Mouse (Mus musculus) cerebellum, adult 11 months (tissue): ENCODE measurements around the gene Babam1.

Experiments
- DNase-seq: peaks from one replicate; pipeline ENCODE4 v3.0.0; 2022

Gene Babam1

DNA sequence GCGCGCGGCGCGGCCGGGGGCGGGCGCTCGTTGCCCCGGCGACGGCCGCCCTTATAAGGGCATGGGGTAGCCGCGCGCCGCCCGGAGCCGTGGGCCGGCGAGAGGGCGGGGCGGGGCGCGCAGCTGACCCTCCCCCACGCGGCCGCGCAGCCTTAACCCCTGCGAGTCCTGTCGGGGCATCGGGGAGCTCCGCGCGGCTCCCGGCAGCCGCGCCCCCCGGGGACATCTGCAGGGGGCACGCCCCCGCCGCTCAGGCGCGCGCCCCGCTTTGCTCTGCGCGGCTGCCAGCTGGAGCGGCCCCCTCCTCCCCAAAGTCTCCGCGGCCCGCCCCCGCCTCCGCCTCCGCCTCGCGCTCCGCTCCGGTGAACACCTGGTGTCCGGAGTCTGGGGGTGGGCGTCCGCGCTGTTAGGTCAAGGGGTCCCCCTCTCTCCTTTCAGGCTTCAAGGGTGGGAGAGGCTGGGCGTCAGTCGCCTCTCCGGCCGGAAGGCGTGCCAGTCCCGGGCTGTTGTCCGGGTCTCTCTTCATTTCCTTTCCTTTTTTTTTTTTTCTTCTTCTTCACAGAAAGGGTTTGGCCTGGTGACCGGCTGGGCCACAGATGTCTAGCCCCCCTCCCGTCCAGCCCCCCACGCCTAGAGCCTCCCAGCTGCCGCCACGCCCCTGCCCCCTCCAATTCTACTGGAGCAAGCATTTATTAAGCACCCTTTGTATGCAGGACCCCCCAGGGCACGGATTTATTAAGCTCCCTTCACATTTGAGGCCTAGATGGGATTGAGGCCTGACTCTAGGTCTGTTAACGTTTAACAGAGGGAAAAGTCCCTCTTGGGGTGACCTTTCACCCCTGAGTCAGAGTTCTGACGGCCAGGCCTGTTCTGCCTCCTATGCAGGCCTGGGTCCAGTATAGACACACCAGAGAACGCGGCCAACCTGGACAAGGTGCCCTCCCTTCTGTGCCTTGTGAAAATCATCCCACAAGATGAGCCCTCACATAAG lies 14.4 kb upstream of the Babam1 start:
- peak; percentile 81 for DNase-seq

DNA sequence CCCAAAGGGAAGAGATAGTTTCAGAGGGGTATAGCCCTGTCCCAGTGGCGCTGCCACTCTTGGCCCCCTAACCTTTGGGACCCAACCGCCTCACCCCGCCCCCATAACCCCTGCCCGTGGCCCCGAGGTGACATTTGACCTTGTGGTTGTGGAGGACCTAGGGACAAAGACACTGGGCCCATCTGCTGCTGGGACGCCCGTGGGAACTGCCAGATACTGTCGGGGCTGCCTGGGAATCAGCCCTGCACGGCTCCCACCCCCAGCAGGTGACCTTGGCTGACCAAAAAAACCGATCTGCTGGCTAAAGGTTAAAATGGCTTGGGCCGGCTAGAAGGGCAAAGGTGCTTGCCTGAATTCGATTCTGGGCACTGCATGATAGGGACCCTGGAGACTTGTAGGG lies 13.3 kb upstream of the Babam1 start:
- no peak for DNase-seq

DNA sequence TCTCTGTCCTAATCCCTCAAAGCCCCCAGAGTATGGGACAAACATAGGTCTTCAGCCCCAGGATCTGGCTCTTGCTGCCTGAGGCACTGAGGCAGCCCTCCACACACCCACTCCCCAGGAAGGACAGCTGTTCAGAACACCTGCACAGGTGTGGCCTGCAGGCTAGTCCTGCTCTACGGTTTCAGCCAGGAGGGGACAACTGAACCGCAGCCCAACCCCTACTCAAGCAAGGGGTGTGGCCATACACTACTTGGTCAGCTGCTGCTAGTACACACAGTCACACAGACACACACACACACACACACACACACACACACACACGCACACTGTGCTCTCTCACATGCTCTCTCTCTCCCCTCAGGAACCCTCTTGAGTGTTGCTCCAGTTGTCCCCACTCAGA lies 12.8 kb upstream of the Babam1 start:
- DNase-seq, result no peak

DNA sequence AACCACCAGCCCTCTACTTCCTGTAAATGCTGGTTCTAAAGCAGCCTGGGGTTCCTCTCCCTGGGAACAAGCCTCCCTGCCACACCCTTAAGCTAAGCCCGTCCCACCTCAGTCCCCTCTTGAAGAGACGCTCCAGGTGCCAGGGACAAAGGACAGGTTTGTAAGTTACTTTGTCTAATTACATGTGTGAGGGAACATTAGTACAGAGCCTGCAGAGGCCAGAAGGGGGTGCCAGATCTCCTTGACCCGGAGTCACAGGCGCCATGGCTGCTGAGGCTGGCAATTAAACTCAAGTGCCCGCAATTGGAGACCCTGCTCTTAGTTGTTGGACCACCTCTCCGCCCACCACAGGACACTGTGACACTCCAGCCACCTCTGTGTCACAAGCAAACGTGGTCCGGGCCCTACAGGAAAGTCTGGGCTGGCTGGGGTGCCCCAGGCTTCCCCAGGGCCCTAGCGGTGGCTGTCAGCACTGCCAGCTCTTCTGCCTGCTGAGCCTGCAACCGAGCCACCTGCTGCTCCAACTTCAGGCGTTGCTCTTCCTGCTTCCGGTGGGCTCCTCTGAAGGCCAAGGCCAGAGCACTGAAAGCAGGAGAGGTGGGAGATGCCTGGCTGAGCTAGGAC lies 11.3 kb upstream of the Babam1 start:
- no peak for DNase-seq

DNA sequence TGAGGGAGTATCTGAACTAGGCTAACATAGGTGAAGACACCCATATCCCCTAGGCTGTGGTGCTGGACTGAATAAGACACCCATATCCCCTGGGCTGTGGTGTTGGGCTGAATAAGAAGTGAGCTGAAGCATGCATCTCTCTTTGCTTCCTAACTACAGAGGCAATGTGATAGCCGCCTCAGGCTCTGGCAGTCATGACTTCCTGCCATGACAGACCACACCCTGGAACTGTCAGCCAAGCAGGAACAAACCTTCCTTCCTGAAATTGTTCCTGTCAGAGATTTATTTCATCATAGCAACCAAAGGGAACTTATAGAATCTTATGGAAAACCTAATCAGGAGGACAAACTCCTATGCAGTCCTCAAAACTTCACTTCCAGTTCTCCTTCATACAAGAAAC lies 8.4 kb upstream of the Babam1 start:
- DNase-seq, result no peak

DNA sequence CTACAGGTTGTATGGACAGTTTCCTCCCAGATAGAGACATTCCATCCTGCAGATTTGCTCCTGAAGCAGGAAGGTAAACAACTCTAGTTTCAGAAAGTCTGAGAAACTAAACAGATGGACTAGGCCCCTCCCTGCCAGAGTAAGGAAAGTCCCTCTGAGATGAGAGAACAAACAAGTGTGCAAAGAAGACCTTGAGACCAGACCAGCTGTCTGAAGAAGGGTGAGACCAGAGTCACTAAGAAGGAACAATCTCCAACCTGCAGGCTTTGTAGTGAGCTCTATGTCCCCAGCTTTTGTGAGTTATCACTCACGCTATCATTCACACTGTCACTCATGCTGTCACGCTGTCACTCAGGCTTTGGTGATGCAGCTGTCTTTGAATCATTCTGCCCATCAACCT lies 5.0 kb upstream of the Babam1 start:
- no peak for DNase-seq

DNA sequence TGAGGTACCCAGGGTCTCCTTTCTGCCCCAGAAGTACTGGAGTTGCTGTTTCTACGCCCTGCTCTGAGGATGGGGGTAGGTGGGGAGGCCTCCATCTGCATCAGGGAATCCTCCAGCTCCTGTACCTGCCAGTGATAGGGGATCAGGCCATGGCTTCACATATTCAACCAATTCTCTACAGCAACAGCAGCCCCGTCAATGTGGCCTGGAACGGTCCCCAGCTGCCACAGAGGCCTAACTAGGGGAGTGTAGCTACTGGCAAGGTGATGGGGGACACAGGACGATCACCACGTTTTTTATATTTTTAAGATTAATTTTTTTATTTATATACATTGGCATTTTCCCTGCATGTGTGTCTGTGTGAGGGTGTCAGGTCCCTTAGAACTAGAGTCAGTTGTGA lies 4.3 kb upstream of the Babam1 start:
- peak; percentile 3 for DNase-seq

DNA sequence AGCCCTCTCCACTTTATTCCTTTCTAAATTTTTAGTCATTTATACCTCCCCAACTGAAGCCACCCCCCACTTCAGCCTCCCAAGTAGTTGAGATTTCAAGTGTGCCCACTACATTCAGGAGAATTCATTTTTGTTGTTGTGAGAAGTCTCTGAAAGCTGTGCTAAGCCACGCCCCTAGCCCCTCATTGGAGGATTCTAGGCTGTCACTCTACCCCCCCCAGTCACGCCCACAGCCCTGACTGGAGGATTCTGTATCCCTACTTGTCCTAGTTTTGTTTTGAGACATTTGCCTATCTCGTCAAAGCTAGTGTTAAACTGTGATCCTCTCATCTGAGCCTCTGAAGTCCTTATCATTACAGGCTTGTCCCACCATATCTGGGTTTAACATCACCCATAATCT lies 3.8 kb upstream of the Babam1 start:
- DNase-seq, result peak; percentile 13

DNA sequence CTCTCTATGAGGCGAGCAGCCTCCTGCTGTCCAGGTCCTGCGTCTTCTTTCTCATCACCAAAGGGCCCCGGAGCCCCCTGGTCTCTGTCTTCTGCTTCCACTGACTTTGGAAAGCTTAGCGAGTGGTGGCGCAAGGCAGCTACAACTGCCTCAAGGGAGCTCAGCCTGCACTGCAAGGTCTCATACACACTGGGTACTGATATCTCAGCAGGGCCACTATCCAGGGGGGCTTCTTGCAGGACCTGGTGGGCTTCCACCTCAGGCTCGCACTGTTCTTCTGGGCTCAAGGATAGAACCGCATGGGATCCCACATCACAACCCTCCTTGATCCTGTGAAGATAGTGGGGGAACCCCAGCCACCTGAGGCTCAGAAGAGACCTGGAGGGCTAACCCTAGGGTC lies 2.2 kb upstream of the Babam1 start:
- DNase-seq, result peak; percentile 19

DNA sequence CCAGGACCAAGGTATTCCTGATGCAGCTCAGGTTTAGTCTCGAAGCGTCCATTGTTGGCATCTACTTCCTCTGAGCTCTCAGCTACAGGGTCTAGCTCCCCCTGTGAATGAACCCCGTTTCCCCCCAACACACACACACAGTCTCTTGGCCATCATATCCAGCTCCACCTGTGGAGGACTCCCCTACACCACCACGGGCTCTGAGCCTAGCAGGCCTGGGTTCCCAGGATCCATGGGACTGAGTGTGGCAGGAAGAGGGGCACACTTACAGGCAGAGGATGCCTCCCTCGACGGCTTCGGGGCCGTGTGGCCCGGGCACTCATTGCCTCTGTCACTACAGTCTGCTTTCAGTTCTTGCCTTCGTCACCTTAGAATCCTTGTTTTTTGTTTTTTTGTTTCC lies 1.6 kb upstream of the Babam1 start:
- DNase-seq, result peak; percentile 27

DNA sequence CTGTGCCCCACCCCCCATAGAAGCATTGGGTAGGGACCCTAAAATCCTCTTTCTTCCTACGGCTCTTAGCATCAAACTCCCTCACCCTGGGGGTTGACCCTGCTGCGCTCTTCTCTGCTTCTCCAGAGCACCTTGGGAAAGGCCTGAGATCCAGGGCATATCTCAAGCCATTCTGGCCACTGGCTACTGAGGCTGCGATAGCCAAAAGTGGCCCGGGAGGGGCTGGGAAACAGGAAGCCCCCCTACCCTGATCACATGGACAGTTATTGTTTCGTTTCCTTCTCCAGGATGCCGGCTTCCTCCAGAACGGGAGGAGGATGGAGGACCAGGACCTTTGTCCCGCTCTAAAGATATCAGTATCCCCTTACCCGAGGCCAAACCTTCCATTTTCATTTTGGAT lies 1.0 kb upstream of the Babam1 start, which contains the start of gene Ushbp1:
Gene Ushbp1 (minus strand): TSS at position 174 of the 400 bp plus-strand sequence.
- peak; percentile 30 for DNase-seq

DNA sequence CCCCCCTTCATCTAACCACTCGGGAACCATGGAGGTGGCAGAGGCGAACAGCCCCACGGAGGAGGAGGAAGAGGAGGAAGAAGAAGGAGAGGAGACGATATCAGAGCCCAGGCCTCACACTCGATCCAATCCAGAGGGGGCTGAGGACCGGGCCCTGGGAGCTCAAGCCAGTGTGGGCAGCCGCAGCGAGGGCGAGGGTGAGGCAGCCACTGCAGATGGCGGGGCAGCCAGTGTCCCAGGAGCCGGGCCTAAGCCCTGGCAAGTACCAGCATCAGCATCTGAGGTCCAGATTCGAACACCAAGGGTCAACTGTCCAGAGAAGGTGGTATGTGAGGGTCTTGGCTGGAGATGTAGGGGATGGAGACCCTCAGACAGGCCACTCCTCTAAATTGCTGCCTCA lies 1.0 kb downstream of the Babam1 start:
- DNase-seq, result peak; percentile 36

DNA sequence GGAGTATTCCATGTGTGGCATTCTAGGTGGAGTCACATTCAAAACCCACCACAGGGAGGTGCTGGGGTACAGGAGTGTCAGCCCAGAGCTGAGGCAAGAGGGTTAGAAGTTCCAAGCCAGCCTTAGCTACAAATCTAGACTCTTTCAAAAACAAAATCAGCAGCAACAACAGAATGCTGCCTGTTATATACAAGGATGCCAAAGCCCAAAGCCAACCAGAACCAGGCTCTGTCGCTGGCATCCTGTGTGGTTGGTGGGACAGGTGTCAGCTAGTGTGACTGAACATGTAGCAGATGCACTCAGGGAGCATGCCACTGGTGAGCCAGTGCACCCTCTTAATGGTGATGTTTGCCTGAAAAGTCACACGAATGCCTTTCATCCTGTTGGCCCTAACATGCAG lies 4.2 kb downstream of the Babam1 start:
- no peak for DNase-seq

DNA sequence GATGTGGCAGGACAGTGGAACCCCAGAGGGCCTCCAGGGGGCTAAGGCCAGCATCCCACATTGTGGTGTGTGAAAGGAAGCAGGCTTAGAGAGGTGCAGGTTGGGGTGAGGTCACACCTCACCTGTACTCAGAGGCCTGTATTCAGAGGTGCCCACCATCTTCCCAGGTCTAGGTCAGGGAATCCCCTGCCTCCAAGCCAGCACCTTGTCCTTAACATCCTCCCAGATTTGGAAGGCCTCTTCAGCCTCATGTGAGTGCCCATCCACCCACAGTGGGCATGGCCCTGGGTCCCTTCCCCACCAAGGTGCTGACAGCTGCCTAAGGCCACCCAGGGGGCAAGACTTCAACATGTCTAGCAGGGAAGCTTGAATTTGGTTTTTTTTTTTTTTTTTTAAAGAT lies 4.8 kb downstream of the Babam1 start:
- DNase-seq, result no peak

DNA sequence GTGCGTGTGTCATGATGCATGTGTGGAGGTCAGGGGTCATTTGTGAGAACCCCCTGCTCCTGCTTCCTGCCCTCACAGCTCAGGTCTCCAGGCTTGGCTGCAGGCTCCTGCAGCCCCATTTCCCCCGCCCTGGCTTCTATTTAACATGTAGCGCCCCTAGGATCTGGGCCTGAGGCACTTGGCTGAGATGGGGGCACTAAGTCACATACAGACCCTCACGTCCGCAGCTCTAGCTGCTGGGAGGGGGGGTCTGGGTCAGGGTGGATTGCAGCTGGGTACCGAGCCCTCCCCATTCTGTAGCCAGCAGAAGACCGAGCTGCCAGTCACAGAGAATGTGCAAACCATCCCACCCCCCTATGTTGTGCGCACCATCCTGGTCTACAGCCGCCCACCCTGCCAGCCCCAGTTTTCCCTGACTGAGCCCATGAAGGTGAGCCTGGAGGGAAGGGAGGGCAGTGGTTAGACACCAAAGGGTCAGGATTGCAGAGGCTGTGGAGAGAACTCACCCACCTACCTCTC lies 5.8 kb downstream of the Babam1 start:
- no peak for DNase-seq

DNA sequence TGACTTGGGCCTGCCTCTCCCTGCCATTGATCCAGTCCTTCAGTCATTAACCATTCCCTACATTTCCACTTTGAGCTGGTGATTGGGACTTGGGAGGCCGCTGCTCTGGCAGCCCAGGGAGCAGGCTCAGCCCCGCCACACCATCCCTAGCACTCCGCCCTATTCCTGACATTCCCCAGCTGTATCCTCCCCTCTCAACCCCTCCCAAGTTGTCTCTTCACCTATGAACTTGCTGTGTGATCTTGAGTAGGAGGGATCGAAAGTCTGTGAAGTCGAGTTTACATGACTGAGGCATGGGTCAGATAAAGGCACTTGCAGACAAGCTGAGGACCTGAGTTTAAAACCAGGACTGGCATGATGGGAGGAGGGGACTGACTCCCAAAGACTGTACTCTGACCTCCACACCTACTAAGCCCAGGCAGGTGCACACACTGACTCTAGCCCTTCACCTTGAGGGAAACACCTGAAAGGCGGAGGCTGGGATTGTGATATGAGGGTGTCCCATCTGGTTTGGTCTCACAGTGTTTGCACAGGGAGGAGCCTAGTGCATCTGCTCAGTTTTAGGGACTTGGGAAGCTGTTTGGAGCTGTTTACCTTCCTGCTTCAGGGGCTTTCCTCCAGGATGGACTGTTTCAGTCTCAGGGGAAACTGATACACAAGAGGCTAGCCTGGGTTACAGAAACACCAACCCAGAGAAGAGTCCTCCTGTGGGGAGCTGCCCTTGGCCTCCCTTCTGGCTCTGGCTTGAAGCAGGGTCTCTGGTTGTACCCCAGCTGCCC lies 6.6 kb downstream of the Babam1 start:
- no peak for DNase-seq

DNA sequence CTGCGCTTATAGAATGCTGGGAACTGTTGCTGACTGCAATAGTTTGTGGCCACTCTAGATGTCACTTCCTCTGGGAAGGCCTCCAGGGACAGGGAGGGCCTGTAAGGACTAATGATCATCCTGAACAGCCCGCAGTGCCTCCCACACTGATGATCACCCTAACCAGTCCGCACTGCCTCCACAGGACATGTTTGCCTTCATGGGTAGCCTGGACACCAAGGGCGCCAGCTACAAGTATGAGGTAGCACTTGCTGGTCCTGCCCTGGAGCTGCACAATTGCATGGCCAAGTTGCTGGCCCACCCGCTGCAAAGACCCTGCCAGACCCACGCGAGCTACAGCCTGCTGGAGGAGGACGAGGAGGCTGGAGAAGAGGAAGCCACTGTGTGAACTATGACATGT lies 7.3 kb downstream of the Babam1 start:
- no peak for DNase-seq

DNA sequence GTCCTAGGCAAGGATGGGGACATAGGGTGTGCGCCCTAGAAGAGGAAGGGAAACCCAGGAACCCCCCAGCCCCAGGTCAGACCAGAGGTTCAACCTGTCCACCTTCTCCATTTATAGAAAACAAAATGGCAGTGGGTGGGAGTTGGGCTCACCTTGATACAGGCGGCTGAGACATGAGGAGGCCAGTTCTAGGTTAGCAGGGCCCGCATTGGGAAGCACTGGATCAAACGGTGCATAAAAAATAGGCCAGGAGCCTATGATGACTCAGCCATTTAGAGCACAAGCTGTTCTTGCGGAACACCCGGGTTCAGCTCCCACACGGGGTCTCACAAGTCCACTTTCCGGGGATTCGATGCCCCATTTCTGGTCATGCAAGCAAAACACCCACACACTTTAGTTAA lies 8.3 kb downstream of the Babam1 start:
- no peak for DNase-seq

DNA sequence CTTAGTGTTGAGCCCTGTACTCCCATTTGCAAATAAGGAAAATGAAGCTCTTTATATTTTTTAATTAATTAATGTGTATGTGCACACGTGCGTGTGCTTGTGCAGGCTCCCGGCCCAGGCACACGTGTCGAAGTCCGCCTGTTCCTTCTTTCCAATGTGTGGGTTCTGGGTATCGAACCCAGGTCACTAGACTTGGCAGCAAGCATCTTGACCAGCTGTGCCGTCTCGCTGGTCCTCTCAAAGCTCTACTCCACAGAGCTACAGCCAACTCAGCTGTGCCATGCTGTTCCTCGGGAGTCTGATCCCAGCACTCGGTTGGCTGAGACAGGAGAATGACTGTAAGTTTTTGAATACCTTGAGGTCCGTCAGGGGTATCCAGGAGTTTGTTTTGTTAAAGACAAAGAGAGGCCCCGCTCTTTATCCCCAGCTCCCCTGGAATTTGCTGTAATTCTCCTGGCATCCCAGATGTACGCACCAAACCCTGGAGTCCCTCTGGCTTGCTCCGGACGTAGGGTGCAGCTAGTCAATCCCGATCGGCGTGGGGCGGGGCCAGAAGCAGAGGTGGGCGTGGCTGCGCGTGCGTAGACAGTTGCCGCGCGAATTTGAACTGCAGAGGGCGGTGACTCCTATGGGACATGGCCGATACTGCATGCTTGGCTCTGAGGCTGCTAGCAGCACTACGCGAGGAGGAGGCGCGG lies 8.9 kb downstream of the Babam1 start, which contains the start of gene Ankle1:
Gene Ankle1 (plus strand): TSS at position 610 of the 698 bp plus-strand sequence.
- DNase-seq, result peak; percentile 92

DNA sequence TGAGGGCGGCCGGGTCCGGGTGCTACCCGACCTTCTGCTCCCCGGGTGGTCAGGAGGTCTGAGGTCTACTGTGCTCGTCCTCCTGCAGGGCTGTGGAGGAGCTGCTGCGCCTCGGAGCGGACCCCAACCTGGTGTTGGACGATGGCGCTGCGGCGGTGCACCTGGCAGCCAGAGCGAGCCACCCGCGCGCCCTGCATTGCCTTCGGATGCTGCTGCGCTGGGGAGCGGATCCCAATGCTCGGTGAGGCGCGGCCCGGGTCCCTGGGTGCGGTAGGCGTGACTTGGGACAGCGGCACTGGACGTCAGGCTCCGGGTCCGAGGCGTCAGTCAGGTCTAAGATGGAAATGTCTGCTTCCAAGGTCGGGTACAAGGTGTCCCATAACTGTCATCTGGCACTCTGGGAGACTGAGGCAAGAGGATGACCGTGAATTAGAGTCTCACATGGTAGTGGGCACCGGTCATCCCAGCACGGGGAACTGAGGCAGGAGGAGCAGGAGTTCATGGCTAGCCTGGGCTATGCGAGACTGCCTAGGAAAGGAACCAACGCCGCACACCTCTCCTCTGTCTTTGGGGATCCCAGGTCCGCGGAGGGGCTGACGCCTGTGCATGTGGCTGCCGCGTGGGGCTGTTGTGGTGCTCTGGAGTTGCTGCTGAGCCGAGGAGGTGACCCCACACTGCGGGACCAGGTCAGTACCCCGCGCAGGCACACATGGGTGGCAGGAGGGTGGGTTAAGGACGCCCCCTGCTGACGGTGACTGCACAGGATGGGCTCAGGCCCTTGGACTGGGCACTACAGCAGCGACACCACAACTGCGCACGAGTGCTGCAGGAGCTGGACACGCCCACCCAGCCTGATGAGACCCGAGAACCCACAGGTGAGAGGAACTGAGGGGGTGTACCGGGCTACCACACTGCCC lies 9.7 kb downstream of the Babam1 start:
- no peak for DNase-seq

DNA sequence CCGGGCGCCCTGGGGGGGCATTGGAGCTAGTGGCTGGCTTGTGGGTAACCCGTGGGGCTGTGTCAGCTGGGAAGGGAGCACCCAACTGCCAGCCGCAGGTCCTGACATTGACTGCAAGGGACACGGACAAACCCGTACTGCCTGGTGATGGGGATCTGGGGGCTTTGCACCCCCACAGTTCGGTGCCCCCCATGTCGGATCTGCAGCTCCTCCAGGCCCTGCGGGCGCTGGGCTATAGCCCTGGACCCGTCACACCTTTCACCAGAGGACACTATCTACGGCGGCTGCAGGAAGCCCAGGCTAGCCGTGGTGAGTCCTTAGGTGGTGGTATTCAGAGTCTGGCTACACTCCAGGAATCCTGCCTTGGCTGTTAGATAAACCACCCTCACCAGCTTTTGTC lies 10.8 kb downstream of the Babam1 start:
- DNase-seq, result no peak
